Mouse (Mus musculus): ENCODE results near the gene Utp20. TPM values are rescaled to one million over a fixed set of nuclear protein-coding genes. Genes with fewer than 3 reads are reported as not detected.

Gene Utp20
- polyA plus RNA-seq, 2 experiments = 19.3 to 21.1 TPM

DNA sequence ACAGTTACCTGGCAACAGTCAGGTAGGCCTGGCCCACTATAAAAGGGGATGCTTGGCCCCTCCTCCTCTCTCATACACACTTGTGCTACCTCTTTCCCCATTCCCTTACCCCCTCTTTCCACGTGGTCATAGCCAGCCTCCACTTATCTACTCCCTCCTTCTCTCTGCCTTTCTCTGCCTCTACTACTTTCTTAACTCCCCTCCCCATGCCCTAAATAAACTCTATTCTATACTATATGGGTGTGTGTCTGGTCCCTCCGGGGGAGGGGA, 108.9 kb downstream of the Utp20 start:
- no peak for TF ChIP-seq POLR2A (IDR thresholded peaks at IDR 0.05; ENCODE audit: borderline replicate concordance, extremely low read depth, insufficient read depth, insufficient read length)
- DNase-seq (ENCODE audit: low spot score) (no peak), ATAC-seq (ENCODE audit: low FRiP score, low read depth) (no peak)
- 42% methylated on average over 2 of the region's 2 CpGs for WGBS
- no peak overlapping the region for H3K4me2 ChIP-seq (replicated peaks; ENCODE audit: low read depth, low read length, severe bottlenecking)
- H3K27ac ChIP-seq (replicated peaks; ENCODE audit: low read depth, low read length) = no peak overlapping the region
- no peak overlapping the region for H3K9ac ChIP-seq (ENCODE audit: low read depth, low read length, severe bottlenecking)
- no peaks in the 10 kb centered on the region for H3K9me3 ChIP-seq (ENCODE audit: control insufficient read depth, low read length)
- no peaks in the 10 kb centered on the region for H3K4me1 ChIP-seq (ENCODE audit: control insufficient read depth, insufficient read depth, low read length)
- H3K4me3 ChIP-seq (replicated peaks; ENCODE audit: low read length) = no peak overlapping the region
- no peaks in the 10 kb centered on the region for H3K27me3 ChIP-seq (ENCODE audit: control insufficient read depth, insufficient read depth, low read length)
- no peaks in the 10 kb centered on the region for H3K36me3 ChIP-seq (ENCODE audit: control insufficient read depth, insufficient read depth, low read length)

DNA sequence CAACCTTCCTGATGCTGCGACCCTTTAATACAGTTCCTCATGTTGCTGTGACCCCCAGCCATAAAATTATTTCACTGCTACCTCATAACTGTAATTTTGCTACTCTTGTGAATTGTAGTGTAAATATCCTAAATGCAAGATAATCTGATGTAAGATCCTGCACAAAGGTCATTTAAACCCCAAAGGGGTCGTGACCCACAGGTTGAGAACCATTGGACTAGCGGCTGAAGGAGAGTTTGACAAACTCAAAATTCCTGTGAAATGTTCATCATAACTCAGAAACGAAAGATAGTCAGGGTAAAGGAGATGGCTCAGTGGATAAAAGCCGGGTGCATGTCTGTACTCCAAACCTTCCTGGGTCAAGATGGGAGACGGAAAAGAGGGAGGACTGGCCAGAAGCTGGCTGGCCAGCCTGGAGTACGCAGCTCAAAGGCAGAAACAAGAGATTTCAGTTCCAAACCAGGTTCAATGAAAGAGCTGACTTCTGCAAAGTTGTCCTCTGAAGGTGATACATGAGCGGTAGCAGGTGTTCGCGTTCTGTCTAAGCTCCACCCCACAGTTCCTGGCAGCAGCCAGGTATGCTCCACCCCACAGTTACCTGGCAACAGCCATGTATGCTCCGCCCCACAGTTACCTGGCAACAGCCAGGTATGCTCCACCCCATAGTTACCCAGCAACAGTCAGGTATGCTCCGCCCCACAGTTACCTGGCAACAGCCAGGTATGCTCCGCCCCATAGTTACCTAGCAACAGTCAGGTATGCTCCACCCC, 109.4 kb downstream of the Utp20 start:
- Histone ChIP-seq H3K9me3 (ENCODE audit: control insufficient read depth, low read length) (no peaks in the 10 kb centered on the region), H3K4me3 (replicated peaks; ENCODE audit: low read length) (no peak overlapping the region), H3K36me3 (ENCODE audit: control insufficient read depth, insufficient read depth, low read length) (no peaks in the 10 kb centered on the region), H3K27ac (replicated peaks; ENCODE audit: low read depth, low read length) (no peak overlapping the region), H3K9ac (ENCODE audit: low read depth, low read length, severe bottlenecking) (no peak overlapping the region), H3K4me1 (ENCODE audit: control insufficient read depth, insufficient read depth, low read length) (no peaks in the 10 kb centered on the region), H3K27me3 (ENCODE audit: control insufficient read depth, insufficient read depth, low read length) (no peaks in the 10 kb centered on the region), H3K4me2 (replicated peaks; ENCODE audit: low read depth, low read length, severe bottlenecking) (no peak overlapping the region)
- ATAC-seq (ENCODE audit: low FRiP score, low read depth) (no peak), DNase-seq (ENCODE audit: low spot score) (no peak)
- WGBS = 51% methylated on average over 13 of the region's 13 CpGs
- TF ChIP-seq POLR2A (IDR thresholded peaks at IDR 0.05; ENCODE audit: borderline replicate concordance, extremely low read depth, insufficient read depth, insufficient read length) = no peak

DNA sequence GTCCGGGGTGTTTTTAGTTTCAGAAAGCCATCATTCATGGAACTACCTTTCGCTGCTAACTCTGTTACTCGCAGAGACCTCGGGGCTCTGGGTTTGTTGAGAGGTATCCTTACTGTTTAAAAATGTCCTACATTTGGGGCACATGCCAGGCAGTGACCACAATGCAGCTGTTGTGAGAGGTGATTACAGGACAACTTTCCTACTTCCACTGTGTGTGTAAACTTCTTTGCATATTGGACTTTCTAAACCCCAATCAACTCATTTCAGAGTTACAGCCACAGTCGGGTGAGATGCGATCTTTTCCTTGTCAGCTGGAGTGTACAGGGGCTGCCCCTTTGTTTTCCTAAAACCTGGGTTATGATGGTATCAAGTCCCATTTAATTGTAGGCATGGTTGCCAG, 111.0 kb downstream of the Utp20 start:
- 82% methylated on average over 6 of the region's 6 CpGs for WGBS
- no peak overlapping the region for H3K4me3 ChIP-seq (replicated peaks; ENCODE audit: low read length)
- no peak for TF ChIP-seq POLR2A (IDR thresholded peaks at IDR 0.05; ENCODE audit: borderline replicate concordance, extremely low read depth, insufficient read depth, insufficient read length)
- H3K9me3 ChIP-seq (ENCODE audit: control insufficient read depth, low read length) = no peaks in the 10 kb centered on the region
- H3K36me3 ChIP-seq (ENCODE audit: control insufficient read depth, insufficient read depth, low read length) = no peaks in the 10 kb centered on the region
- no peak overlapping the region for H3K4me2 ChIP-seq (replicated peaks; ENCODE audit: low read depth, low read length, severe bottlenecking)
- no peak for ATAC-seq (ENCODE audit: low FRiP score, low read depth)
- no peak overlapping the region for H3K9ac ChIP-seq (ENCODE audit: low read depth, low read length, severe bottlenecking)
- H3K4me1 ChIP-seq (ENCODE audit: control insufficient read depth, insufficient read depth, low read length) = no peaks in the 10 kb centered on the region
- no peak overlapping the region for H3K27ac ChIP-seq (replicated peaks; ENCODE audit: low read depth, low read length)
- DNase-seq (ENCODE audit: low spot score) = no peak
- no peaks in the 10 kb centered on the region for H3K27me3 ChIP-seq (ENCODE audit: control insufficient read depth, insufficient read depth, low read length)

DNA sequence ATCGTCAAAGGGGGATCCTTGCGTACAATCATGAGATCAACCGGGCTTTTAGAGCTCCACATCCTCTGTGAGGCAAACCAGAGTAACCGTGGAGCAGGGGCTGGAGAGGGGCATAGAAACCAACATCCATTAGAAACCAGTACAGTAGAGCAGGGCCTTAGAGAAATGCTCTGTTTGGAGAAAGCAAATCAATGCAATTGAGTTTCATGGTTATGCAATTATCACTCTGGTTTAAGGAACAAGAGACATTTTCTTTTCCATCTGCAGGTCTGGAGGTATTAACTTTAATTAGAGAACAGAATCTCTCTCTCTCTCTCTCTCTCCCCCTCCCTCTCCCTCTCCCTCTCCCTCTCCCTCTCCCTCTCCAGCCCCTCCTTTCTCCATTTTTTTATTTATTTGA, 111.9 kb downstream of the Utp20 start:
- WGBS = 79% methylated on average over 4 of the region's 4 CpGs

DNA sequence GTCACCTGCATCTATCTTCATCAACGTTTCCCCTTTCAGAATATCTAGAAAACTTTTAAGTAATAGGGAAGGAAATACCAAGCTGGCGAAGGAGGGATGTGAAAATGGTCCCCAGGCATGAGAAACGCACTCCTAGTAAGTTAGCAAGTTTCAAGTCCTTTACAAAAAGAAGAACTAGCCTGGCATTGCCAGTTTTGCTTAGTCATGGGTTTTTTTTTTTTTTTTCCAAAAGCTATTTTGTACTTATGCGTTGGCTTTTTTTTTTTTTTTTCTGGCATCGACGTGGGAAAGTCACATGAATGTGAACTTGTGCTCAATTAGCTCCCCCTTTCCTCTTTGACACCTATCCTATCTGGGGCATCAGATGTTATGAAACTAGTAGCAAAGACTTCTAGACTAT, 114.2 kb downstream of the Utp20 start:
- no peak for TF ChIP-seq POLR2A (IDR thresholded peaks at IDR 0.05; ENCODE audit: borderline replicate concordance, extremely low read depth, insufficient read depth, insufficient read length)
- WGBS = 77% methylated on average over 6 of the region's 6 CpGs
- H3K9ac ChIP-seq (ENCODE audit: low read depth, low read length, severe bottlenecking) = no peak overlapping the region
- no peaks in the 10 kb centered on the region for H3K36me3 ChIP-seq (ENCODE audit: control insufficient read depth, insufficient read depth, low read length)
- H3K4me3 ChIP-seq (replicated peaks; ENCODE audit: low read length) = no peak overlapping the region
- H3K27ac ChIP-seq (replicated peaks; ENCODE audit: low read depth, low read length) = no peak overlapping the region
- H3K27me3 ChIP-seq (ENCODE audit: control insufficient read depth, insufficient read depth, low read length) = no peaks in the 10 kb centered on the region
- no peak overlapping the region for H3K4me2 ChIP-seq (replicated peaks; ENCODE audit: low read depth, low read length, severe bottlenecking)
- DNase-seq (ENCODE audit: low spot score) (no peak), ATAC-seq (ENCODE audit: low FRiP score, low read depth) (no peak)
- H3K9me3 ChIP-seq (ENCODE audit: control insufficient read depth, low read length) = no peaks in the 10 kb centered on the region
- H3K4me1 ChIP-seq (ENCODE audit: control insufficient read depth, insufficient read depth, low read length) = no peaks in the 10 kb centered on the region

More for the DNA sequence above, 111.9 kb downstream of the Utp20 start:
- DNase-seq (ENCODE audit: low spot score) (no peak), ATAC-seq (ENCODE audit: low FRiP score, low read depth) (no peak)
- no peak overlapping the region for H3K9ac ChIP-seq (ENCODE audit: low read depth, low read length, severe bottlenecking)
- no peak overlapping the region for H3K4me2 ChIP-seq (replicated peaks; ENCODE audit: low read depth, low read length, severe bottlenecking)
- H3K9me3 ChIP-seq (ENCODE audit: control insufficient read depth, low read length) = no peaks in the 10 kb centered on the region
- TF ChIP-seq POLR2A (IDR thresholded peaks at IDR 0.05; ENCODE audit: borderline replicate concordance, extremely low read depth, insufficient read depth, insufficient read length) = no peak
- no peaks in the 10 kb centered on the region for H3K4me1 ChIP-seq (ENCODE audit: control insufficient read depth, insufficient read depth, low read length)
- H3K4me3 ChIP-seq (replicated peaks; ENCODE audit: low read length) = no peak overlapping the region
- H3K36me3 ChIP-seq (ENCODE audit: control insufficient read depth, insufficient read depth, low read length) = no peaks in the 10 kb centered on the region
- H3K27me3 ChIP-seq (ENCODE audit: control insufficient read depth, insufficient read depth, low read length) = no peaks in the 10 kb centered on the region
- H3K27ac ChIP-seq (replicated peaks; ENCODE audit: low read depth, low read length) = no peak overlapping the region
